Mouse (Mus musculus) liver, embryonic 13.5 days (tissue): ENCODE data around the gene Ppp4r4. TPM values are rescaled to one million over a fixed set of nuclear protein-coding genes. Genes with fewer than 3 reads are reported as not detected.
"Not testable (repeated sequence)": the region's sequence is repeated elsewhere in the genome, so short reads cannot be mapped to it uniquely, and the experiment has no call there.

Experiments
- ATAC-seq: fragments of 200-750 bp; cut with Nextera tagmentation; 2 replicates; pipeline ENCODE4 v1.8.0; 2017; ENCODE audit warnings: low read depth, mild to moderate bottlenecking, moderate number of reproducible peaks, moderate library complexity
- DNase-seq: peaks from one replicate; pipeline ENCODE4 v3.0.0; 2022
- H3K27ac ChIP-seq: fragments of 300-500 bp; sonication (generic); 2 replicates; pipeline ENCODE4 v1.5.1; 2015; ENCODE audit warnings: moderate library complexity, mild to moderate bottlenecking, inconsistent platforms
- H3K27me3 ChIP-seq: fragments of 300-500 bp; sonication (generic); 2 replicates; pipeline ENCODE4 v1.6.1; 2015; ENCODE audit warnings: mild to moderate bottlenecking, inconsistent platforms
- H3K36me3 ChIP-seq: fragments of 300-500 bp; sonication (generic); 2 replicates; pipeline ENCODE4 v1.6.1; 2015; ENCODE audit warnings: mild to moderate bottlenecking, inconsistent platforms
- H3K4me1 ChIP-seq: fragments of 300-500 bp; sonication (generic); replicated peaks from 2 replicates; pipeline ENCODE4 v1.6.1; 2015; ENCODE audit warnings: inconsistent platforms
- H3K4me2 ChIP-seq: fragments of 300-500 bp; sonication (generic); 2 replicates; pipeline ENCODE4 v1.6.1; 2015; ENCODE audit warnings: inconsistent platforms, mild to moderate bottlenecking, moderate library complexity
- H3K4me3 ChIP-seq: fragments of 300-500 bp; sonication (generic); replicated peaks from 2 replicates; pipeline ENCODE4 v1.5.1; 2015; ENCODE audit warnings: mild to moderate bottlenecking, inconsistent platforms
- H3K9ac ChIP-seq: fragments of 300-500 bp; sonication (generic); 2 replicates; pipeline ENCODE4 v1.6.1; 2015; ENCODE audit warnings: mild to moderate bottlenecking, inconsistent platforms
- H3K9me3 ChIP-seq: fragments of 300-500 bp; sonication (generic); replicated peaks from 2 replicates; pipeline ENCODE4 v1.6.1; 2016; ENCODE audit warnings: inconsistent platforms
- WGBS: fragments of 180-500 bp; shearing (Covaris S2); methylation state at CpG from one replicate; pipeline ENCODE4 v1.1.7; 2015; ENCODE audit not compliant: insufficient replicate concordance; 5-methylcytosine and 5-hydroxymethylcytosine counted together
- polyA plus RNA-seq: library from polyadenylated mRNA; unstranded; fragments of >200 nt; fragmentation: Nextera tagmentation; extraction: Ambion mirVana; gene quantifications from 2 replicates; pipeline ENCODE4 v1.2.1, GENCODE M21; 2015

Gene Ppp4r4
- polyA plus RNA-seq, 1 experiment from 2014 or later = 1.1 TPM

DNA sequence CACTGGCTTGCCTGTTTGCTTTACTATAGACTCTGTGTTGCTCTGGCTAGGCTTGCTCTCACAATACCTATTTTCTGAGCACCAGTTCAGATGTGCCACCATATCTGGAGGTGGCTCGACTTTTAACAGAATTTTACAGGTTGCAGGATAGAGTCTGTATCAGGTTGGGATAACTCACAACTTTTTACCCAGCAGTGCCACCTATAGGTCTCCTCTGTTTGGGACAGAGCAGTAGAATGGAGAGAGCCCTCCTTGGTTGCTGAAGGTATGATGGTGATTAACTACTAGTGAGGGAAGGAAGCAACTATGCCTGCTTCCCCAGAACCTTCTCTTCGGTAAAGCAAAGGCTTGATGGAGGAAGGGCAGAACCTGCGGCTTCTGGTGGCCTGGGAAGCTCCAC lies 35.0 kb downstream of the Ppp4r4 start:
- H3K9me3 ChIP-seq = no peaks in the 10 kb centered on the region
- H3K9ac ChIP-seq = no peak overlapping the region
- no peak for ATAC-seq
- WGBS = 45% methylated on average over 3 of the region's 3 CpGs
- H3K36me3 ChIP-seq = no peaks in the 10 kb centered on the region
- no peak overlapping the region for H3K4me2 ChIP-seq
- no peaks in the 10 kb centered on the region for H3K27me3 ChIP-seq
- DNase-seq = no peak
- no peak overlapping the region for H3K27ac ChIP-seq
- H3K4me1 ChIP-seq = no peaks in the 10 kb centered on the region
- H3K4me3 ChIP-seq = no peak overlapping the region

DNA sequence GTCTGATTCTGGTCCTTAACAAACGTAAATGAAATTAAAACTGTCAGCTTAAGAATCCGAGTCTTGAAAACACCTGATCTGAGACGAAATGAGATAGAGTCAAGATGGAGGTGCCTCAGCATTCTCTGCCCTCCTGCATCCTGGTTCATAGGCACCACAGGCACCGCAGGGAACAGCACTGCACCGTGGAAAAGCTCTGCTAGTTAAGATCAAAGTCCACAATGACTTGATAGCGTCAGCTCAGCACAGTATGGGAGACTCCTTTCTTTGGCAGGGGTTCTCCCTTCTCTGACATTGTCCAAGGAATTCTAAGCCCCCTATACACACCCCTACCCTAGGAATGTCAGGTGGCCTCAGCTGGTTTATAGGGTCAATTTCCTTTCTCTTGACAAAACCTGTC lies 37.6 kb downstream of the Ppp4r4 start:
- H3K4me2 ChIP-seq = no peak overlapping the region
- ATAC-seq (no peak), DNase-seq (no peak)
- no peaks in the 10 kb centered on the region for H3K4me1 ChIP-seq
- 37% methylated on average over 6 of the region's 6 CpGs for WGBS
- H3K27me3 ChIP-seq = no peaks in the 10 kb centered on the region
- H3K36me3 ChIP-seq = no peaks in the 10 kb centered on the region
- H3K9ac ChIP-seq = no peak overlapping the region
- no peaks in the 10 kb centered on the region for H3K9me3 ChIP-seq
- H3K4me3 ChIP-seq = no peak overlapping the region
- H3K27ac ChIP-seq = no peak overlapping the region

DNA sequence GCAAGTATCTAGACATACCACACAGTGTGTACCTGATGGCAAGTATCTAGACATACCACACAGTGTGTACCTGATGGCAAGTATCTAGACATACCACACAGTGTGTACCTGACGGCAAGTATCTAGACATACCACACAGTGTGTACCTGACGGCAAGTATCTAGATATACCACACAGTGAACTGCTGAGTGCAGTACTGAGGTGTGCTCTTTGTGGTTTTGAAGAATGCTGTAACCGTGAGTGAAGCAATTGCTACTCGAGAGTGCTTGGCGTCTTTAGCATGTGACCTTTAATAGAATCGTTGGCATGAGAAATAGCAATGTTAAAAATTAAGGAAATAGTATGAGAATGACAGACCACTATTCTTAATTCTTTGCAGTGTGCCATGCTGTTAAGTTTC lies 46.1 kb downstream of the Ppp4r4 start:
- H3K27me3 ChIP-seq, H3K27ac ChIP-seq, H3K9ac ChIP-seq, DNase-seq, H3K4me2 ChIP-seq, ATAC-seq, H3K4me3 ChIP-seq, H3K4me1 ChIP-seq, H3K36me3 ChIP-seq, H3K9me3 ChIP-seq: not testable (repeated sequence)
- 71% methylated on average over 6 of the region's 6 CpGs for WGBS

DNA sequence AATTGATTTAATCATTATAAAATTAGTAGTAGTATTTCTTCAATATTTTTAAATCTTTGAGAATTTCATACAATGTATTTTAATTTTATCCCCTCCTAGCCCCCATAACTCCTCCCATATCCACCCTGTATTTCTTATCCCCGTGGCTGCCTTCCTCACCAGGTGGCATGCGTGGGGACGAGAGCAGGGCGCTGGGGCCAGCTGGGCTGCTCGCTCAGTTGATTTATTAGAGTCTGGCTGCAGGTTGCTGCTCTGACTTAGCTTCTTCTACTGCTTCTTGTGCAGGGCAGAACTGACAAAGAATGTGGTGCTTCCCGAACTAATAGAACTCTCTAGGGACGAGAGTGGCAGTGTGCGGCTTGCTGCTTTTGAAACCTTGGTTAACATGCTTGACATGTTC lies 51.7 kb downstream of the Ppp4r4 start:
- H3K9me3 ChIP-seq = no peaks in the 10 kb centered on the region
- no peaks in the 10 kb centered on the region for H3K27me3 ChIP-seq
- 76% methylated on average over 8 of the region's 8 CpGs for WGBS
- no peak overlapping the region for H3K9ac ChIP-seq
- ATAC-seq (no peak), DNase-seq (no peak)
- no peaks in the 10 kb centered on the region for H3K4me1 ChIP-seq
- H3K4me3 ChIP-seq = no peak overlapping the region
- H3K4me2 ChIP-seq = no peak overlapping the region
- no peaks in the 10 kb centered on the region for H3K36me3 ChIP-seq
- H3K27ac ChIP-seq = no peak overlapping the region

DNA sequence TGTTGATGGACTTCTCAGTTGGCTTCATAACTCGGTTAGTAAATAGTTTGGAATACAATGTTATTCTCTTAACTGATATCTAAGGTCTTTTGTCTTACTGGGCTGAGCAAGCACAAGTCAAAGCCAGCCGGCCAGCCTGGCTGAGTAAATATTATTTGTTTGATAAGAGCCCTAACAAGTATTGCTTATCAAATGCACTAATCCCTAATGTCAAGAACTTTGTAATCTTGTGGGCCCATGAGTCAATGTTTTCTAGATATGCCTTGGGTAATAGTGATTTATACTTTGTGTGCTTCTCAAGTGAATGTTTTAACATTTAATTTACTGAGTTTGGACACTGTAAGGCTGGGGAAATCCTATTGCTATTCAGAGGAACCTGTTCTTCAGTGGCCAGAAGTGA lies 66.3 kb downstream of the Ppp4r4 start:
- ATAC-seq = no peak
- H3K9me3 ChIP-seq = no peaks in the 10 kb centered on the region
- H3K27me3 ChIP-seq = no peaks in the 10 kb centered on the region
- H3K9ac ChIP-seq = no peak overlapping the region
- no peak for DNase-seq
- no peaks in the 10 kb centered on the region for H3K36me3 ChIP-seq
- H3K4me3 ChIP-seq = no peak overlapping the region
- WGBS = 32% methylated on average over 2 of the region's 2 CpGs
- no peaks in the 10 kb centered on the region for H3K4me1 ChIP-seq
- H3K4me2 ChIP-seq = no peak overlapping the region
- H3K27ac ChIP-seq = no peak overlapping the region

DNA sequence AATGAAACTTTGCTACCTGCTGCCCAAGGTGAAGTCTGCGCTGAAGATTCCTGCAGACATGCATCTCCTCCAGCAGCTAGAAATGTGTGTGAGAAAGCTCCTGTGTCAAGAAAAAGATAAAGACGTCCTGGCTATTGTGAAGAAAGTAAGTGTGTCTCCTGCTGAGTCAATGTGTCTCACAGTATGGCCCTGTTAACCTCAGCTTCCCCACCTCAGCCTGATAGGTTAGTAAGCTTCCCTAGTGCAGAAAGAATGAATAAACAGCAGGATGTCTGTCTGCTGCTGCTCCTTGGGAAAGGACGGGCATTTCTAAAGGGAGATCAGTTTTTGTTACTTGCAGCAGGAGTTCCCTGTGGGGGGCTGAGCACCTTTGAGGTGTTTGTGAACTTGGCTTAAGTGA lies 68.3 kb downstream of the Ppp4r4 start:
- DNase-seq (no peak), ATAC-seq (no peak)
- Histone ChIP-seq H3K4me3 (no peak overlapping the region), H3K4me2 (no peak overlapping the region), H3K9ac (no peak overlapping the region), H3K27ac (no peak overlapping the region), H3K9me3 (no peaks in the 10 kb centered on the region), H3K27me3 (no peaks in the 10 kb centered on the region), H3K36me3 (no peaks in the 10 kb centered on the region), H3K4me1 (no peaks in the 10 kb centered on the region)
- 35% methylated on average over 3 of the region's 3 CpGs for WGBS

DNA sequence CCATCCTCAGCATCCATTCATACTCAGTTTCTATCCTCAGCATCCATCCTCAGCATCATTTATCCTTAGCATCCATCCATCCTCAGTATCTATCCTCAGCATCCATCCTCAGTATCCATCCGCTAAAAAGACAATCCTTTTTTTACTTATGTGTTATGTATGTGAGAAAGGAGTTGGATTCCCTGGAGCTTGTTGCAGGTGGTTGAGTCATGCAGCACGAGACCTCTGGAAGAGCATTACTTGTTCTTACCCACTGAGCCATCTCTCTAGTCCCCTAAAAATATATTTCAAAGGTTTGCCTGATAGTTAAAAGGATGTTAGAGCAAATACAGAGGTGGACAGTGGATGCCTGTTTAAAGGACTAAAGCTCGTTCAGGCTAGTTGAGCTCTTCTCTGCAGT lies 69.8 kb downstream of the Ppp4r4 start:
- Histone ChIP-seq H3K9ac (no peak overlapping the region), H3K4me2 (no peak overlapping the region), H3K4me1 (no peaks in the 10 kb centered on the region), H3K27me3 (no peaks in the 10 kb centered on the region), H3K36me3 (no peaks in the 10 kb centered on the region), H3K27ac (no peak overlapping the region), H3K4me3 (no peak overlapping the region), H3K9me3 (no peaks in the 10 kb centered on the region)
- DNase-seq (no peak), ATAC-seq (no peak)
- WGBS = 58% methylated on average over 3 of the region's 3 CpGs

DNA sequence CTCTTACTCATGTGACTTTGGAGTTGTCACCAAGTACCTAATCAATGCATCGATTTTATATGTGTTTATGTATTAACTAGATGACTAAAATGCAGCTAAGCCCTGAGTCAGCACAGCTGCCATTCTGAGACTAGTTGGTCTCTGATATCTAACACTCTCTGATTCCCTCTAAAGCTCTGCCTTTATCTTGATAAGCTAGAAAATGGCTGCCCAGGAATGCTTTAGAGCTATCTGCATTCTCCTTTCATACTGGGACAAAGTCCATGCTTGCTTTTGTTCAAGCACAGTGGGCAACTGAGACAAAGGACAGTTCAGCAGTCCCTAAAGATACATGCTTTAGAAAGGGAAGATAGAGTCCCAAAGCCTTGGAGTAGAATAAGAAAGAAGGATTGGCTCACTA lies 83.1 kb downstream of the Ppp4r4 start:
- Histone ChIP-seq H3K4me2 (no peak overlapping the region), H3K4me3 (no peak overlapping the region), H3K9me3 (no peaks in the 10 kb centered on the region), H3K9ac (no peak overlapping the region), H3K4me1 (peaks cover 7% of the 10 kb centered on the region; the same call in 1 of the 2 replicates), H3K27me3 (no peaks in the 10 kb centered on the region), H3K27ac (no peak overlapping the region), H3K36me3 (peaks cover 12% of the 10 kb centered on the region; the same call in 1 of the 2 replicates)
- ATAC-seq = no peak
- no peak for DNase-seq
- 43% methylated on average over 1 of the region's 1 CpGs for WGBS

DNA sequence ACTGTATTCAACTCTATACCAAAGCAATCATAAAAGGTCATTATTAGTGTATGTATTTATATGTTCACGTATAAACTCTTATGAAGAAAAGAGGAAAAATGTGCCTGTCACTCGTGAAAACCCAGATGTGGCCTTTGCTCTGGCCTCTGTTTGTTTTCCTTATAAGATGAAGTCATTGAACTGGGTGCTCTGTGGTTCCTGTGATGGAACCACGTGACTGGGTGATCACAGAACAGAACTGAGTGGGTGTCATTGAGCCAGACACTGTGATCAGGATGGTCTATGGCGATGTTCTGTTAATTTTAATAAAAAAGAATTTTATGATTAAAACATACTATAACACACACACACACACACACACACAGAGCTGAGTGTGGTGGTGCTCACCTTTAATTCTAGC lies 83.7 kb downstream of the Ppp4r4 start:
- no peaks in the 10 kb centered on the region for H3K27me3 ChIP-seq
- H3K4me3 ChIP-seq = no peak overlapping the region
- H3K9ac ChIP-seq = no peak overlapping the region
- no peak overlapping the region for H3K4me2 ChIP-seq
- no peak for ATAC-seq
- WGBS = 51% methylated on average over 4 of the region's 4 CpGs
- peaks cover 7% of the 10 kb centered on the region; the same call in 1 of the 2 replicates for H3K4me1 ChIP-seq
- no peaks in the 10 kb centered on the region for H3K9me3 ChIP-seq
- H3K36me3 ChIP-seq = peaks cover 7% of the 10 kb centered on the region; the same call in 1 of the 2 replicates
- DNase-seq = no peak
- no peak overlapping the region for H3K27ac ChIP-seq

DNA sequence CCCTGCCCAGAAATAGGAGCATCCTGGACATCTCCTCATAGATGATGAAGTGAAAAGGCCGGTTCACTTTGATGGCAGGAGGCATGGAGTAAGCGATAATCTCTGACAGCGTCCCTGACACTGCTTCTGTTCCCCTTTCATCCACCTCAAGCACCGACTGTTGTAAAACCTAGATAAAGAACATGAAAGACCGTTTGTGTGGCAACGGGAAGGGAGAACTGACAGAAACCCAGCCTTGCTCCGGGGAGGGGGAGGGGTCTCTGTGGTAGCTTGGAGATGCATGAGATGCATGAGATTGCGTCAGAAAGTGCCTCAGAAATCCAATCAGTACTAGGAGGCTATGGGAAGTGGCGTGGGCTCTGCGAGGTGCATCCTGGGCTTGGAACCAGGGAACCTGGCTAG lies 84.8 kb downstream of the Ppp4r4 start:
- Histone ChIP-seq H3K36me3 (peaks cover 4% of the 10 kb centered on the region; the same call in 1 of the 2 replicates), H3K4me2 (no peak overlapping the region), H3K4me1 (peaks cover 7% of the 10 kb centered on the region; the same call in 1 of the 2 replicates), H3K27me3 (no peaks in the 10 kb centered on the region), H3K9me3 (no peaks in the 10 kb centered on the region), H3K9ac (no peak overlapping the region), H3K4me3 (no peak overlapping the region), H3K27ac (no peak overlapping the region)
- no peak for ATAC-seq
- no peak for DNase-seq
- WGBS = 49% methylated on average over 10 of the region's 10 CpGs

DNA sequence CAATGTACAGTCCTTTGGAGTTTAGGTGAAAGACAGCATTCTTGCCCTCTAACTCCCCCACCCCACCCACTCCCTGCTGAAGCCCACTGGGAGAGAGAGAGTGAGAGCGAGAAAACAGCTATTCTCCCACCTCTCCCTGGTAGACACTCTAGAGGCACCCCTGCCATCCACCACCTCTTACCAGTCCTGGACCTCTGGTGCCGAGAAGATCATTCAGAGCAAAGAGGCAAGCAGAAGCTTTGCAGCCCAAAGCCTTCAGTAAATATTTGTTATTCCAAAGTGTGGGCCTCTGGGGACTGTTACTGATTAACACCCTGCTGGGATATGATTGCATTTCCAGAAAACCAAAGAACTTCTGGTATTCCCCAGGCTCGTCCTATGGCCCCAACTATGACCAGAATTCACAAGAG lies 99.1 kb downstream of the Ppp4r4 start, which contains the start of gene Serpina10:
TSS of gene Serpina10 (minus strand) at position 242 of the 410 bp plus-strand sequence.
- Histone ChIP-seq H3K36me3 (0 out of 2 replicates have a peak, but pooled peaks cover 4% of the 10 kb centered on the region), H3K27ac (peak within 1 kb of the TSS; percentile 39), H3K9ac (peak within 1 kb of the TSS; percentile 57), H3K4me1 (peaks cover 4% of the 10 kb centered on the region; the same call in 1 of the 2 replicates), H3K27me3 (no peaks in the 10 kb centered on the region), H3K4me3 (peak within 1 kb of the TSS; percentile 49), H3K9me3 (no peaks in the 10 kb centered on the region), H3K4me2 (peak within 1 kb of the TSS; percentile 54)
- DNase-seq = no peak
- 53% methylated on average over 3 of the region's 3 CpGs for WGBS
- peak; percentile 49 for ATAC-seq

DNA sequence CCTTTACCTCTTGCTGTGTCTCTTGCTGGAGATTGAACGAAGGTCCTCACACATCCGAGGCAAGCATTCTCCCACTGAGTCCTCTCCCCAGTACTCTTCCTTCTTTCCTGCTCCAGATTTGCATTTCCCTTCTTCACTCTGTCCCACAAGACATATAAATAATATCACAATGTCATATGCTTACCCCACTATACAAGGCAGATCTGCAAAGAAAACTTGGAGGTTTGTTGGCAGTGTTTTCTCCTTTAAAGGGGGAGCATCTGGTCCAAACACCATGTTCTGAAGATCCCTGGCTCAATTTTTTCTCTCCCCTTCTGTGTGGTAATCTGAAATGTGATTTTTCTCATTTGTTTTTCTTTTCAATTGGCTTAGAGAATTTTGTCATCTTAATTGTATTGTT lies 102.3 kb downstream of the Ppp4r4 start:
- 51% methylated on average over 2 of the region's 2 CpGs for WGBS

More for the DNA sequence above, 102.3 kb downstream of the Ppp4r4 start:
- no peak overlapping the region for H3K9ac ChIP-seq
- H3K9me3 ChIP-seq = no peaks in the 10 kb centered on the region
- DNase-seq (no peak), ATAC-seq (no peak)
- H3K27ac ChIP-seq = no peak overlapping the region
- no peaks in the 10 kb centered on the region for H3K27me3 ChIP-seq
- H3K4me2 ChIP-seq = no peak overlapping the region
- no peak overlapping the region for H3K4me3 ChIP-seq
- H3K4me1 ChIP-seq = peaks cover 4% of the 10 kb centered on the region; the same call in 1 of the 2 replicates
- no peaks in the 10 kb centered on the region for H3K36me3 ChIP-seq
